Mouse (Mus musculus) CH12.LX (cell line): Measurements from ENCODE around the gene Sema3c.

Source experiments
- BHLHE40 ChIP-seq: IDR thresholded peaks from 2 replicates; pipeline ENCODE4 v1.6.1; 2011; ENCODE audit warnings: mild to moderate bottlenecking, low read depth, low read length, improper control_type of control experiment
- CTCF ChIP-seq, 2 experiments: IDR thresholded peaks in 1 of 2; conservative IDR thresholded peaks in 1 of 2; 2 replicates each; pipeline ENCODE4 v1.5.1; 2011 to 2012; ENCODE audit warnings: low read depth in 2 of 2, low read length in 2 of 2, improper control_type of control experiment in 1 of 2, inconsistent platforms in 1 of 2, mild to moderate bottlenecking in 1 of 2, moderate library complexity in 1 of 2
- E2F4 ChIP-seq: IDR thresholded peaks from 2 replicates; pipeline ENCODE4 v1.6.1; 2011; ENCODE audit warnings: low read depth, low read length, improper control_type of control experiment; ENCODE audit not compliant: insufficient replicate concordance
- EP300 ChIP-seq: IDR thresholded peaks from 2 replicates; pipeline ENCODE4 v1.6.1; 2011; ENCODE audit warnings: low read length, improper control_type of control experiment
- HCFC1 ChIP-seq: IDR thresholded peaks from 2 replicates; pipeline ENCODE4 v1.6.1; 2012; ENCODE audit warnings: low read depth, mild to moderate bottlenecking, inconsistent platforms, low read length, improper control_type of control experiment
- JUND ChIP-seq: conservative IDR thresholded peaks from 2 replicates; pipeline ENCODE4 v1.6.1; 2011; ENCODE audit warnings: low read depth, low read length, improper control_type of control experiment
- MEF2A ChIP-seq: IDR thresholded peaks from 2 replicates; pipeline ENCODE4 v1.6.1; 2014; ENCODE audit warnings: low read depth, mild to moderate bottlenecking, inconsistent platforms, low read length, improper control_type of control experiment, borderline replicate concordance
- POLR2A ChIP-seq: IDR thresholded peaks from 2 replicates; pipeline ENCODE4 v1.6.1; 2011; ENCODE audit warnings: low read depth, mild to moderate bottlenecking, improper control_type of control experiment, low read length
- RAD21 ChIP-seq: IDR thresholded peaks from 2 replicates; pipeline ENCODE4 v1.6.1; 2011; ENCODE audit warnings: low read depth, mild to moderate bottlenecking, low read length, improper control_type of control experiment, moderate library complexity
- TBP ChIP-seq: conservative IDR thresholded peaks from 2 replicates; pipeline ENCODE4 v1.6.1; 2011; ENCODE audit warnings: low read depth, low read length, improper control_type of control experiment
- USF2 ChIP-seq: conservative IDR thresholded peaks from 2 replicates; pipeline ENCODE4 v1.6.1; 2011; ENCODE audit warnings: low read depth, low read length, improper control_type of control experiment
- ZC3H11A ChIP-seq: IDR thresholded peaks from 2 replicates; pipeline ENCODE4 v1.6.1; 2012; ENCODE audit warnings: low read depth, mild to moderate bottlenecking, inconsistent platforms, low read length, improper control_type of control experiment

- no peak for TF ChIP-seq POLR2A
- no peak for TF ChIP-seq HCFC1
- TF ChIP-seq EP300: no peak
- TF ChIP-seq RAD21: no peak
- no peak for TF ChIP-seq CTCF (conservative IDR thresholded peaks at IDR 0.05 in 1 of 2, IDR thresholded peaks at IDR 0.05 in 1 of 2; ENCODE audit: low read depth in 2 of 2, low read length in 2 of 2)
- no peak for TF ChIP-seq MEF2A
- no peak for TF ChIP-seq JUND
- TF ChIP-seq USF2: no peak
- no peak for TF ChIP-seq BHLHE40
- TF ChIP-seq ZC3H11A: no peak
- no peak for TF ChIP-seq E2F4
- TF ChIP-seq TBP: no peak
These were observed 179.5 kb downstream of the Sema3c start for GRCm38 (mm10) chr5:17753471-17754005.
